Mouse (Mus musculus) liver, embryonic 16.5 days (tissue): ENCODE measurements at regions not wholly inside any gene's neighbourhood (a gene's known extent, or its start where the extent isn't known, plus 50 kb on each side); places are given as distances from the start of the nearest gene placed in this dataset.

ENCODE experiments used
- ATAC-seq: fragments of 200-750 bp; cut with Nextera tagmentation; 2 replicates; pipeline ENCODE4 v1.8.0; 2017; ENCODE audit warnings: low read depth, mild to moderate bottlenecking, moderate number of reproducible peaks, moderate library complexity
- H3K27ac ChIP-seq: fragments of 300-500 bp; sonication (generic); 2 replicates; pipeline ENCODE4 v1.5.1; 2014; ENCODE audit warnings: mild to moderate bottlenecking, low read length
- H3K27me3 ChIP-seq: fragments of 300-500 bp; sonication (generic); 2 replicates; pipeline ENCODE4 v1.6.1; 2014; ENCODE audit warnings: low read depth, low read length, mixed read lengths; ENCODE audit not compliant: control insufficient read depth, insufficient read depth
- H3K36me3 ChIP-seq: fragments of 300-500 bp; sonication (generic); 2 replicates; pipeline ENCODE4 v1.6.1; 2014; ENCODE audit warnings: mild to moderate bottlenecking; ENCODE audit not compliant: control insufficient read depth, insufficient read depth
- H3K4me1 ChIP-seq: fragments of 300-500 bp; sonication (generic); 2 replicates; pipeline ENCODE4 v1.6.1; 2014; ENCODE audit warnings: low read depth, low read length, mixed read lengths; ENCODE audit not compliant: control insufficient read depth
- H3K4me2 ChIP-seq: fragments of 300-500 bp; sonication (generic); 2 replicates; pipeline ENCODE4 v1.6.1; 2014; ENCODE audit warnings: low read depth, low read length, mixed read lengths
- H3K4me3 ChIP-seq: fragments of 300-500 bp; sonication (generic); 2 replicates; pipeline ENCODE4 v1.5.1; 2014; ENCODE audit warnings: low read depth, mild to moderate bottlenecking, low read length
- H3K9ac ChIP-seq: fragments of 300-500 bp; sonication (generic); 2 replicates; pipeline ENCODE4 v1.6.1; 2014; ENCODE audit warnings: low read depth, low read length
- H3K9me3 ChIP-seq: fragments of 300-500 bp; sonication (generic); replicated peaks from 2 replicates; pipeline ENCODE4 v1.6.1; 2016; ENCODE audit warnings: low read length; ENCODE audit not compliant: control insufficient read depth
- WGBS: fragments of 180-500 bp; shearing (Covaris S2); extraction: QIAGEN DNeasy Blood & Tissue Kit; methylation state at CpG from one replicate; pipeline ENCODE4 v1.1.7; 2014; ENCODE audit not compliant: insufficient replicate concordance; 5-methylcytosine and 5-hydroxymethylcytosine counted together

DNA sequence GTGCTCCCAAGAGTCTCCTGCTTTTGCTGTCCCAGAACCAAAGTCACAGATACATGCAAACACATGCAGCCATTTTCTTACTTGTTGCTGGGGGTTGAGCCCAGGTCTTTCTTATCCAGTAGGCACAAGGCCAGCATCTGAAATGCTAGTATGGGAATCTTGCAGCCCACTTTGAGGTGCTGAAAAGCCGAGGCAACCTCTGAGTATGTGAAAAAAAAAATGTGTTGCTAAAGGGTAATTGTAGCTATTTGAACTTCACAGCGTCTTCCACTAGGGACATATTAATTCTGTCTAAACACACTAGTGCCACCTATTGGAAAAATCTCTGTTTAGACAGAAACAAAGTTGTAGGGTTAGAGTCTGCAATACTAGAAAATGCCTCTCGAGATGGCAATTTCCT, 150.1 kb upstream of the Kbtbd8 start:
- no peaks in the 10 kb centered on the region for H3K4me1 ChIP-seq
- H3K9ac ChIP-seq, result no peak overlapping the region
- H3K4me2 ChIP-seq, result no peak overlapping the region
- H3K4me3 ChIP-seq, result no peak overlapping the region
- no peaks in the 10 kb centered on the region for H3K27me3 ChIP-seq
- WGBS, result 9% methylated on average over 3 of the region's 3 CpGs
- ATAC-seq, result no peak
- H3K27ac ChIP-seq, result no peak overlapping the region
- no peaks in the 10 kb centered on the region for H3K36me3 ChIP-seq
- no peaks in the 10 kb centered on the region for H3K9me3 ChIP-seq

DNA sequence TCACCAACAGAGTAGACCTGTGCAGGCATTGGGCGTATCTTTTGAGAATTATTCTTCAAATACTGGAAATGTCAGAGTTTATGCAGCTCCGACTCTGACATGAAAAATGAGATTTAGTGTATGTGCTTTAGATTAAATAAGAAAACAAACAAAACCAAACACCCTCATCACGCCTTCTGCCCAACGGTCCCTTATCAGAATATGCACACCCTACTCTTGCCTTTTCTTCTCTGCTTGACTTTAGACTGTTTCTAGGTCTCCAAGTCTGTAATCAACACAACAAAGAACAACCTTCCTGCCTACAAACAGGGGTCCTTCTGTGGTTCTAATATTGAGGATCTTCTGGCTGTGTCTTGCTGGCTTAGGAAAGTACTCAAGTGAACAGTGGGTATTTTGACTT, 153.8 kb upstream of the Kbtbd8 start:
- no peak overlapping the region for H3K4me3 ChIP-seq
- H3K9me3 ChIP-seq, result no peaks in the 10 kb centered on the region
- ATAC-seq, result no peak
- no peak overlapping the region for H3K4me2 ChIP-seq
- H3K4me1 ChIP-seq, result no peaks in the 10 kb centered on the region
- no peaks in the 10 kb centered on the region for H3K27me3 ChIP-seq
- no peak overlapping the region for H3K27ac ChIP-seq
- no peak overlapping the region for H3K9ac ChIP-seq
- H3K36me3 ChIP-seq, result no peaks in the 10 kb centered on the region
- 46% methylated on average over 4 of the region's 4 CpGs for WGBS

DNA sequence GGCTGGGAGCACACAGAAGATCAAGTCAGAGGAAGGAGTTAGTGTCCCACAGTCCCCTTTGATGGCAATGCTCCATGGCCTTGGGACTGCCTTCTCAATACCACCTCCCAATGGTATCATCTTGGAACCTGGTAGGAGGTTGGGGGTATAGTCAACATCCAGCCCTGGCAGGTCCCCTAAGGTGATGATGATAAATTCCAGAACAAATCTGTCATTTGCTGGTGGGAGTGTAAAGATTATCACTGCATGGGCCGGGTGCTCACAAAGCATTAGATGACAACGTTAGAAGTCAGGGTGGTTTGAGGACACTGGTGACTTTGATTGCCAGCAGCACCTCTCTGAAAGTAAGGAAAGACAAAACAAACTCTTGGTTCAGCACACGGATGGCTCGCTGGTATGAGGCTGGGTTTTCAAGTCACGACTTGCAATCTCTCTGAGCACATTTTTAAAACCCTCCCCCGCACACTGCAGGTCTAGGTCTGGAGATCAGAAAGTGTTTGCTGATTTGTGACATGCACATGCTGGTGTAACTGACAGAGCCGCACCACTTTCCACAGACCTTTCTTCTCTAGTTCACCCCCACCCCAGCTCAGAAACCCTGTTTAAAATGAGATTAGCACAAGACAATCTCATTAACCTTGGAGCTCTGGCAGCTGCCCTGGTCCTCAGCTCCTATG, 154.5 kb upstream of the Kbtbd8 start:
- Histone ChIP-seq H3K9ac (no peak overlapping the region), H3K4me1 (no peaks in the 10 kb centered on the region), H3K4me2 (no peak overlapping the region), H3K4me3 (no peak overlapping the region), H3K36me3 (no peaks in the 10 kb centered on the region), H3K27ac (no peak overlapping the region), H3K27me3 (no peaks in the 10 kb centered on the region), H3K9me3 (no peaks in the 10 kb centered on the region)
- 45% methylated on average over 7 of the region's 7 CpGs for WGBS
- no peak for ATAC-seq

DNA sequence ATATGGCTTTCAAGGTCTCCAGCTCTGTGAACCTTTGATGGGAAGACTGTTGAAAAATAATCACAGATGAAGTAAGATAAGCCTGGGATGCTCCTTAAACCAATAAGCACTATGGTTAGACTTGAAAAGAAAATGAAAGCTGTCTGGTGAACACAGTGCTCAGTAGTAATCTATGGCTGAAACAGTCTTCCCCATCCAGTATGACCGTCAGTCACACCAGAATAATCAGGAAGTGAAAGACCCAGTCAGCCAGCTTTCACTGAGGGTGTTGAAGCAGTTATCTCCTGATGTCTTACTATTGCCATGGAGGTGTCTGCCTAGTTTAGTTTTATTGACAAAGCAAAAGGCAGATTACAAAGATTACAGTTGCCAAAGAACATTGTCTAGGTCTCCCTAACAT, 155.2 kb upstream of the Kbtbd8 start:
- no peak overlapping the region for H3K9ac ChIP-seq
- ATAC-seq, result no peak
- H3K36me3 ChIP-seq, result no peaks in the 10 kb centered on the region
- no peak overlapping the region for H3K4me3 ChIP-seq
- no peak overlapping the region for H3K4me2 ChIP-seq
- no peaks in the 10 kb centered on the region for H3K9me3 ChIP-seq
- H3K27ac ChIP-seq, result no peak overlapping the region
- no peaks in the 10 kb centered on the region for H3K4me1 ChIP-seq
- 26% methylated on average over 1 of the region's 1 CpGs for WGBS
- H3K27me3 ChIP-seq, result no peaks in the 10 kb centered on the region

DNA sequence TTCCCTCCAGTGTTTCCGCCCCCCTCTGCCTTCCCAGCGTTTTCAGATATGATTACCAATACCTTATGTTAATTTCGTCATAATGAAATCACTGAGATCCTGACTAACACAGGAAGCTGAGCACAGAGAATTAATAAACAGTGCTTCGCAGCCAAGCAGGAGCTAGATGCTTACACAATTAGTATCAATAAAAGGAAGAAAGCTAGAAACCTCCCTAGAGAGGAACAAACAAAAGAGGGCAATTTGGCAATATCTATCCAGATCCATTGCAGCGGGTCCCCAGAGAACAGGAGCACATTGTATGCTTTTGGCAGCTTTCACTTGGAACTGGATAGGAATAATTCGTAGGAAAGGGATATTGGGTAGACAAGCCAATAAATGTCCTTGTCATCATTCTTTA, 159.1 kb upstream of the Kbtbd8 start:
- H3K4me1 ChIP-seq, result no peaks in the 10 kb centered on the region
- WGBS, result 61% methylated on average over 6 of the region's 6 CpGs
- no peaks in the 10 kb centered on the region for H3K9me3 ChIP-seq
- no peak overlapping the region for H3K4me2 ChIP-seq
- H3K36me3 ChIP-seq, result no peaks in the 10 kb centered on the region
- no peak overlapping the region for H3K27ac ChIP-seq
- no peaks in the 10 kb centered on the region for H3K27me3 ChIP-seq
- H3K4me3 ChIP-seq, result no peak overlapping the region
- ATAC-seq, result no peak
- H3K9ac ChIP-seq, result no peak overlapping the region

DNA sequence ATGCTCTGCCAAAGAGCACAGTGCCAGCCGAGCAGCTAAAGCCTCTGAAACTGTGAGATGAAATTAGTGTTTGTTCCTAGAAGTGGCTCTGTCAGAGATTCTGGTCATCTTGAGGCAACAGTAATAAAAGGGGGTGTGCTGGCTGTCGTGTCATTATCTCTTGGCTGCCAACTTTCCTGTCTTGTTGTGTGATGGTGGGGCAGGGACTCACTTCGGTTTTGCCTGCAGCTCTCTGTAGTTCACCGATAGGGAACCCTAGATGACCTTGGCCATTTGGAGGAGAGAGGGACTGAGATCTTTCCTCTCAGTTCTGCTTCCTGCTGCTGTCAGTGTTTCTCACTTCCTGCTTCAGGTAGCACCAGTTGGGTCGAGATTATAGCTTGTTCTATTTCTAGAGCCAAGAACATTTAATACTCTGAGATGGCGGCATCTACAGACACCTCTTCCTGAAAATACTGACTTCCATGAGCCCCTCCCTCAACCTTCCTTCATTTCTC, 159.8 kb upstream of the Kbtbd8 start:
- no peaks in the 10 kb centered on the region for H3K9me3 ChIP-seq
- no peak overlapping the region for H3K27ac ChIP-seq
- H3K4me3 ChIP-seq, result no peak overlapping the region
- WGBS, result 49% methylated on average over 6 of the region's 6 CpGs
- ATAC-seq, result no peak
- no peak overlapping the region for H3K4me2 ChIP-seq
- H3K36me3 ChIP-seq, result no peaks in the 10 kb centered on the region
- H3K9ac ChIP-seq, result no peak overlapping the region
- H3K4me1 ChIP-seq, result no peaks in the 10 kb centered on the region
- no peaks in the 10 kb centered on the region for H3K27me3 ChIP-seq

DNA sequence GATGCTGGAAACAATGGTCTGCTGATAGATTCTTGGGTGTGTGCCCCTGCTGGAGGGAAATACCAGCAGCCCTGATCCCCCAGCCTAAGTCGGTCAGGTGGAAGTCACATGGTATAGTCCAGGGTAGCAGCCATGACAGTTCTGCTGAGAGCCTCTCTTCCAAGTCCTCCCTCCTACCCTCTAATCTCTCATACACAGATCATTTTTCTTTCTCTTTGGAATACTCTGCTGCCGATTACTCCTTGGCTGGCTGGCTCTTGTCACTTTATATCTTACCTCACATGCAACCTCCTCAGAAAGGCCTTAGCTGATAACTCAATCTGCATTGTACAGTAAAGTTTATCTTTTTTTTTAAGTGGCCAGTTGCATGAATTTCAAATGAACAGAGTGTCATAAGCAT, 162.5 kb upstream of the Kbtbd8 start:
- Histone ChIP-seq H3K9me3 (no peaks in the 10 kb centered on the region), H3K9ac (no peak overlapping the region), H3K4me1 (no peaks in the 10 kb centered on the region), H3K4me2 (no peak overlapping the region), H3K4me3 (no peak overlapping the region), H3K27ac (no peak overlapping the region), H3K36me3 (no peaks in the 10 kb centered on the region), H3K27me3 (no peaks in the 10 kb centered on the region)
- 52% methylated on average over 2 of the region's 2 CpGs for WGBS
- ATAC-seq, result peak; percentile 67

DNA sequence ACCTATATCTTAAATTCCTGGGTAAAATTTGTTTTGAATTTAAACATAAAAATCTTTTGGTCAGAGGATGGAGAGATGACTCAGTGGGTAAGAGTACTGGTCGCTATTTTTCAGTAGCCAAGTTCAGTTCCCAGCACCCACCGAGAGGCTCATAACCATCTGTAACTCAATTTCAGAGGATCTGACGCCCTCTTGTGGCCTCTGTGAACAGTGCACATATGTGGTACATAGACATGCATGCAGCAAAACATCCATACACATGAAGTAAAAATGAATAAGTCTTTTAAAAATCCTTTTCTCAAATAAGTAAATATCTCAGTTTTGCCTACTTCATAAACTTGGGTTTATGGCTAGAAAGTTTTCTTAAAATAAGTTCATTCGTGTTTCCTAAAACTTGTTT, 163.4 kb upstream of the Kbtbd8 start:
- 45% methylated on average over 4 of the region's 4 CpGs for WGBS
- no peaks in the 10 kb centered on the region for H3K4me1 ChIP-seq
- no peaks in the 10 kb centered on the region for H3K36me3 ChIP-seq
- no peak overlapping the region for H3K27ac ChIP-seq
- no peak overlapping the region for H3K4me3 ChIP-seq
- no peak for ATAC-seq
- no peak overlapping the region for H3K4me2 ChIP-seq
- H3K9me3 ChIP-seq, result no peaks in the 10 kb centered on the region
- H3K9ac ChIP-seq, result no peak overlapping the region
- no peaks in the 10 kb centered on the region for H3K27me3 ChIP-seq

DNA sequence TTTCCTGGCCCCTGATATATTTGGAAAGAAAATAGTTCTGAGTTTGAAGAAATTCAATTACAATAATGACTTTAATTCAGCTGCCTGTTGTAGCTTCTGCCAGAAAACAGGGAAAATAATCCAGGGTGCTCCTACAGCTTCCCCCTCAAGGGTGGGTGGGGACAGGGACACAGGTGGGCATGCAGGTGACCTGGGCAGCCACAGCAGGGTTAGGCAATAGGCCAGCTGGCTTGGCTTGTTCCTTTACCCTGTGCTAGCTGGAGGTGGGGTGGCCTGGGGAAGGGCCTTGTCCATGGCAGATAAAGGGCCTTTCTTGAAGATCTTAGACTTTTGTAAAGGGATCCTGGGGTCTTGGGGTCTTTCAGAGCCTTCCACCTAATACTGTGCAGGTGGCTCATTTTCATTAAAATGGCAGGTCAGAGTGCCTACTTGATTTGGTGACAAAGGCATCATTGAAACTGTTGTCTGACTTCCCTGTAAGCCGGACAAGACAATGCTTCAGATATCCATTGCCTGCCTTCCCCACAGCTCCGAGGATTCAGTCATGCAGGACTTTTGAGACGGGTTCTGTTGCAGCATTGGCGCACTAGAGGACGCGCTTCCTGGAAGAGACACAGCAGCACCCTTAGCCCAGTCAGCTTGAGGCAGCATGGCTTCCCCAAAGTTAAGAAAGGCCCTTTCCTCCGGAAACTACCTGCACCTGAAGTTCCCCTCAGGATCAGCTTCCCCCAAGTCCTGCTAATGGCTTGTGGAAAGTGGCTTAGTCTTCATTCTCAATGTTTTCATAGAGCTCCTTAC, 164.9 kb upstream of the Kbtbd8 start:
- H3K36me3 ChIP-seq, result no peaks in the 10 kb centered on the region
- 75% methylated on average over 7 of the region's 7 CpGs for whole genome bisulfite sequencing

More for the DNA sequence above, 164.9 kb upstream of the Kbtbd8 start:
- H3K4me1 ChIP-seq, result no peaks in the 10 kb centered on the region
- no peak overlapping the region for H3K9ac ChIP-seq
- no peaks in the 10 kb centered on the region for H3K27me3 ChIP-seq
- H3K4me2 ChIP-seq, result no peak overlapping the region
- no peak overlapping the region for H3K4me3 ChIP-seq
- no peaks in the 10 kb centered on the region for H3K9me3 ChIP-seq
- H3K27ac ChIP-seq, result no peak overlapping the region
- no peak for ATAC-seq
